Mouse (Mus musculus): ENCODE results near the gene Fam13a. TPM values are rescaled to one million over a fixed set of nuclear protein-coding genes. Genes with fewer than 3 reads are reported as not detected.

Gene Fam13a
- total RNA-seq, 2 experiments from 2014 or later = 20.8 to 29.9 TPM

GRCm38 (mm10) chr6:58999044-58999453, 25.3 kb downstream of the Fam13a start:
- peak; percentile 69 to 87 for DNase-seq

- DNase-seq = no peak
Observed at GRCm38 (mm10) chr6:58998528-58998927, 25.8 kb downstream of the Fam13a start.

- DNase-seq = no peak
Observed at GRCm38 (mm10) chr6:58989149-58989548, 35.2 kb downstream of the Fam13a start.

- no peak for DNase-seq
Observed at GRCm38 (mm10) chr6:58988706-58989105, 35.6 kb downstream of the Fam13a start.

GRCm38 (mm10) chr6:58987166-58987565, 37.2 kb downstream of the Fam13a start:
- no peak for DNase-seq

GRCm38 (mm10) chr6:58985186-58985585, 39.2 kb downstream of the Fam13a start:
- no peak for DNase-seq

GRCm38 (mm10) chr6:58975249-58975648, 49.1 kb downstream of the Fam13a start:
- DNase-seq = no peak

- no peak for DNase-seq
Observed at GRCm38 (mm10) chr6:58974428-58974827, 49.9 kb downstream of the Fam13a start.

- DNase-seq = no peak
Observed at GRCm38 (mm10) chr6:58972873-58973272, 51.5 kb downstream of the Fam13a start.

GRCm38 (mm10) chr6:58968272-58968671, 56.1 kb downstream of the Fam13a start:
- DNase-seq = peak; percentile 22 to 49

GRCm38 (mm10) chr6:58965071-58965831, 59.1 kb downstream of the Fam13a start:
- DNase-seq = no peak

- DNase-seq = no peak
Observed at GRCm38 (mm10) chr6:58964565-58964964, 59.8 kb downstream of the Fam13a start.

- no peak for DNase-seq
Observed at GRCm38 (mm10) chr6:58964091-58964490, 60.3 kb downstream of the Fam13a start.

GRCm38 (mm10) chr6:58962691-58963090, 61.7 kb downstream of the Fam13a start:
- DNase-seq = no peak

- no peak for DNase-seq
Observed at GRCm38 (mm10) chr6:58960523-58960922, 63.8 kb downstream of the Fam13a start.

GRCm38 (mm10) chr6:58951128-58951992, 73.0 kb downstream of the Fam13a start:
- peak in 1 of 2 experiments; percentile 38 for DNase-seq

GRCm38 (mm10) chr6:58950410-58950809, 73.9 kb downstream of the Fam13a start:
- DNase-seq = no peak

- DNase-seq = peak in 1 of 2 experiments; percentile 19
Observed at GRCm38 (mm10) chr6:58946840-58947239, 77.5 kb downstream of the Fam13a start.

- DNase-seq = no peak
Observed at GRCm38 (mm10) chr6:58946246-58946645, 78.1 kb downstream of the Fam13a start.

GRCm38 (mm10) chr6:58943958-58944357, 80.4 kb downstream of the Fam13a start:
- DNase-seq = no peak

GRCm38 (mm10) chr6:58942276-58942675, 82.1 kb downstream of the Fam13a start:
- no peak for DNase-seq

- no peak for DNase-seq
Observed at GRCm38 (mm10) chr6:58937726-58938125, 86.6 kb downstream of the Fam13a start.

- DNase-seq = no peak
Observed at GRCm38 (mm10) chr6:58934144-58934543, 90.2 kb downstream of the Fam13a start.

Data from heart, adult 18-20 months (tissue).